Mouse (Mus musculus) forebrain, embryonic 10.5 days (tissue): ENCODE data around the gene Rbms1. TPM values are rescaled to one million over a fixed set of nuclear protein-coding genes. Genes with fewer than 3 reads are reported as not detected.

Source experiments
- DNase-seq: peaks from one replicate; pipeline ENCODE4 v3.0.0-alpha.2; 2017; ENCODE audit warnings: low spot score; ENCODE audit errors: extremely low spot score
- H3K27ac ChIP-seq: fragments of 300-500 bp; sonication (generic); 2 replicates; pipeline ENCODE4 v1.5.1; 2016; ENCODE audit warnings: mild to moderate bottlenecking
- H3K27me3 ChIP-seq: fragments of 300-500 bp; sonication (generic); 2 replicates; pipeline ENCODE4 v1.6.1; 2016; ENCODE audit warnings: mild to moderate bottlenecking; ENCODE audit not compliant: poor library complexity, severe bottlenecking
- H3K36me3 ChIP-seq: fragments of 300-500 bp; sonication (generic); replicated peaks from 2 replicates; pipeline ENCODE4 v1.6.1; 2016; ENCODE audit warnings: mild to moderate bottlenecking, moderate library complexity
- H3K4me1 ChIP-seq: fragments of 300-500 bp; sonication (generic); 2 replicates; pipeline ENCODE4 v1.6.1; 2016
- H3K4me3 ChIP-seq: fragments of 300-500 bp; sonication (generic); 2 replicates; pipeline ENCODE4 v1.5.1; 2016; ENCODE audit warnings: mild to moderate bottlenecking, moderate library complexity
- H3K9me3 ChIP-seq: fragments of 300-500 bp; sonication (generic); 2 replicates; pipeline ENCODE4 v1.6.1; 2016; ENCODE audit warnings: mild to moderate bottlenecking, moderate library complexity
- WGBS: fragments of 180-500 bp; shearing (Covaris S2); methylation state at CpG from one replicate; pipeline ENCODE4 v1.1.7; 2016; 5-methylcytosine and 5-hydroxymethylcytosine counted together
- polyA plus RNA-seq: library from polyadenylated mRNA; unstranded; fragments of >200 nt; fragmentation: Nextera tagmentation; extraction: Ambion mirVana; gene quantifications from 2 replicates; pipeline ENCODE4 v1.2.1, GENCODE M21; 2016

Rbms1 gene
- polyA plus RNA-seq, 1 experiment from 2014 or later = 44.4 TPM

DNA sequence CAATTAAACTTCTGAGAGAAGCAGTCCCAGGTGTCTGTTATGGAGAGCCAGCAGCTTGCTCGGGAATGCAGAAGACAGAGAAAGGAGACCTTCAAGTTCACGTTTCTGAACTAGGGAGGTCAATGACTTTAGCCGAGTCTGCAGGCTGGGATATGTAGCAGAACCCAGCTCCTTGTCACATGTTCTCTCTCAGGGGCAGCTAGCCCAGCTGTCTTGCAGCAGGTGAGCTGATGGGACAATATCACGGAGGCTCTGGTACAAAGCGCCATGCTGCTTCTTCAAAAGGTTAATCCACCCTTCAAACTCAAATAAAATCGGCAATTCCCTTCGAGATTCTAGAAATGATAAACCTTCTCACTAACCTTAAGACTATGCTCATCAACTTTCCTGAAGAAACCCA is 158.2 kb downstream of the Rbms1 start:
- DNase-seq = no peak
- Histone ChIP-seq H3K27me3 (peaks cover 100% of the 10 kb centered on the region), H3K27ac (no peak overlapping the region), H3K36me3 (no peaks in the 10 kb centered on the region), H3K9me3 (no peaks in the 10 kb centered on the region), H3K4me1 (peaks cover 46% of the 10 kb centered on the region), H3K4me3 (no peak overlapping the region)
- 76% methylated on average over 7 of the region's 7 CpGs for WGBS

DNA sequence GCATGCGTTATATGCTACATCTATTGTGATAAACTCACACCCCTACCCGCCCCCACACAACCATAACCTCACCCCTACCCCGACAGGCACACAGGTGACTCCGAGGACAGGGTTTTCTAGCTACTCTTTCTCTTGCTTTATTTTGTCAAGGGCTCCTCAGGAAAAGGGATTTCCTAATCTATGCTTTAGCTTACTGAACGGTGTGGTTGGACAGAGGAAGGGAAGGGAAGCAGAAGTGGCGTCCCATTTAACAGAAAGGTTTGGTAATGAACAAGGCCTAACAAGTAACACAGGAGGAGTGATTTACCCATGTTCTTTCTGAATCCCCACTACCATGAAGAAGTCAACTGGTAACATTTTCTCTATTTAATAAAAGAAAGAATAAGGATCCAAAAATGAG is 159.6 kb downstream of the Rbms1 start:
- WGBS = 92% methylated on average over 6 of the region's 6 CpGs
- H3K27ac ChIP-seq = no peak overlapping the region
- DNase-seq = no peak
- no peaks in the 10 kb centered on the region for H3K9me3 ChIP-seq
- no peaks in the 10 kb centered on the region for H3K36me3 ChIP-seq
- H3K27me3 ChIP-seq = peaks cover 100% of the 10 kb centered on the region
- H3K4me3 ChIP-seq = no peak overlapping the region
- peaks cover 46% of the 10 kb centered on the region for H3K4me1 ChIP-seq

DNA sequence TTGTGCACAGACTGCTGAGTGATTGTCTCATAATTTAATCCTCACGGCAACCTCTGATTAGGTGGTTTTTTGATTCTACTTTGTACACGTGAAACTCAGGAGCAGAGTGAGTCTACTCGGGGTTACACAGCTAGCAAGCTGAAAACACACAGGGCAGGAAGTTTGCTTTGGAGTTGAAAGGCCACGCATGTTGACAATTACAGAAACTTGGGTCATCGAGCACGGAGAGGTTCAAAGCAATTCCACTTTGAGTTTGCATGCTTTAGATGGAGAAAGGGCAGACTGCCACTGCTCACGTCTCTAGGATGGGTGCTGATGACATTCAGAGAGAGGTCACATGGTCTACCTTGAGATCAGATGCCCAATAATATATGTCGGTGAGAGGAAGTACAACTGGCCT is 160.2 kb downstream of the Rbms1 start:
- Histone ChIP-seq H3K9me3 (no peaks in the 10 kb centered on the region), H3K36me3 (no peaks in the 10 kb centered on the region), H3K4me1 (peaks cover 46% of the 10 kb centered on the region), H3K27ac (no peak overlapping the region), H3K4me3 (no peak overlapping the region), H3K27me3 (peaks cover 100% of the 10 kb centered on the region)
- WGBS = 65% methylated on average over 8 of the region's 8 CpGs
- DNase-seq = no peak

DNA sequence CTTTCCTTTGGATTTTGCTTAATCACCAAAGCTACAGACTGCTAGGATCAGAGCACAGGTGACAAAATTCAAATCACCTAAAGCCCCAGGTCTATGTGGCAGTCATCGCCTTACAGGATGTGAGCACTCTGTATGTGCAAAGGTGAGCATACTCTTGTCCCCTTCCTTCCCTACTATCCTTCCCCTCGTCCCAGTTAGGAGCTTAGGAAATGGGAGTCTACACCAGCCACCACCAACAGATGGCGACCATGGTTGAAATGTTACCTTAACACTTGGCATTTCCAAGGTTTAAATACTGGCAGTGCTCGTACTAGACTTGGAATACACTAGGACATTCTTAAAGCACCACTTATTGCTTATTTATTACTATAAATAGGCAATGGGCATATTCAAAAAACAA is 160.8 kb downstream of the Rbms1 start:
- Histone ChIP-seq H3K27ac (no peak overlapping the region), H3K4me1 (peaks cover 48% of the 10 kb centered on the region), H3K9me3 (no peaks in the 10 kb centered on the region), H3K27me3 (peaks cover 100% of the 10 kb centered on the region), H3K4me3 (no peak overlapping the region), H3K36me3 (no peaks in the 10 kb centered on the region)
- no peak for DNase-seq
- 21% methylated on average over 4 of the region's 4 CpGs for WGBS

DNA sequence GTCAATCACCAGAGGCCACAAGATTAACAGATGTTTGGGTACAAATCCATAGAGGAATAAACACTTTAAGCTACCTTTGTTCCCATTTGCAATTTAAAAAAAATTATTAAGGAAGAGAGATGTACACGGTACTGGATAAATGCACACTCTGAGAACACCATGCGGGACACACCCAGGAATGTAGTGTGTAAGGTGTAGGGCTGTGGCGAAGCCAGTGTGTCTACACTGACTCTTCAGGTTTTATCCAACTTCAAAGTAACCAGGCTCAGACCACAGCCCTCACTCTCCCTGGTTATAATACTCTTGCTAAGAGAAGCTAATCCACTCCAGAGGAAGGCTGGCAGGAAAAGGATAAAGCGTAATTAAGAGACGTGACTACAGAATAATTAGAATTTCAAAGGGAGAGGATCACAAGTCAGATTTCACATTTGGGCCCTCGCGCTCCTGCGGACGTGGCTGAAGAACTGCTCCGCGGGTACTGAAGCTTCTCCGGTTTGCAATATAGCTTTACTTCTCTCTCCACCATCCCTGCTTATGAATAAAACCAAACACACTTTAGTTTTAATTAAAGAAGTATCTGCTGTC is 161.3 kb downstream of the Rbms1 start:
- no peaks in the 10 kb centered on the region for H3K9me3 ChIP-seq
- H3K4me1 ChIP-seq = peaks cover 51% of the 10 kb centered on the region
- no peaks in the 10 kb centered on the region for H3K36me3 ChIP-seq
- H3K27ac ChIP-seq = no peak overlapping the region
- peaks cover 94% of the 10 kb centered on the region for H3K27me3 ChIP-seq
- H3K4me3 ChIP-seq = peak overlapping the region; percentile 33; the same call in 1 of the 2 replicates
- WGBS = 20% methylated on average over 12 of the region's 12 CpGs
- no peak for DNase-seq

DNA sequence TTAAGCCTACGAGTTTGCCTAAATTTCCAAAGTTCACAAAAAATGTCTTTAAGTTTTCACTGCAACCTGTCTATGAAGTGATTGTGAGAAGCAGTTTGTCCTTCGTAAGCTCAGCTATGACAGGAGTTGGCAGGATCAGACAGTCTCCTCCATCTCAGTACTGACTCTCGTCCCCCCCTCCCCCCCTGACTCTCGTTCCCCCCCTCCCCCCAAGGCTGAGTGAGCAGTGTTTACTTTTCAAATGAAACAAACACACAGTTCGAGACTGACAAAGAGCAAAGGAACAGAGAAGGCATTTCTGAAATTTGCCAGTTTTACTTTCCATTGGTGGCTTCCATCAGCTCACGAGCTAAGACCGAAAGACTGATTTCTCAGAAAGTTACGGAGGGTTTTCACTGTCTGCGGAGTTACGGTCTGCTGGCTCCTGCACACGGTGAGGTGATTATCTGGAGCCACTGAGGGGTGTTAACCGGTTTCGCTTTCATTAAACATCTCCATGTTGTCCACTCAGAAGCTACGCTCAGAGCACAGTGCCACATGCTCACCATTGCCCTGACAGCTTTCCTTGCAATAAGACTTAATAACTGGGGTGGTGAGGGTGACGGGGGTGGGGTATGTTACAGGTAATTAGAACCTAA is 162.0 kb downstream of the Rbms1 start:
- 14% methylated on average over 15 of the region's 15 CpGs for WGBS
- H3K27ac ChIP-seq = no peak overlapping the region
- peaks cover 58% of the 10 kb centered on the region for H3K4me1 ChIP-seq
- H3K27me3 ChIP-seq = peaks cover 92% of the 10 kb centered on the region
- DNase-seq = no peak
- H3K36me3 ChIP-seq = no peaks in the 10 kb centered on the region
- no peaks in the 10 kb centered on the region for H3K9me3 ChIP-seq
- peak overlapping the region; percentile 33 for H3K4me3 ChIP-seq

DNA sequence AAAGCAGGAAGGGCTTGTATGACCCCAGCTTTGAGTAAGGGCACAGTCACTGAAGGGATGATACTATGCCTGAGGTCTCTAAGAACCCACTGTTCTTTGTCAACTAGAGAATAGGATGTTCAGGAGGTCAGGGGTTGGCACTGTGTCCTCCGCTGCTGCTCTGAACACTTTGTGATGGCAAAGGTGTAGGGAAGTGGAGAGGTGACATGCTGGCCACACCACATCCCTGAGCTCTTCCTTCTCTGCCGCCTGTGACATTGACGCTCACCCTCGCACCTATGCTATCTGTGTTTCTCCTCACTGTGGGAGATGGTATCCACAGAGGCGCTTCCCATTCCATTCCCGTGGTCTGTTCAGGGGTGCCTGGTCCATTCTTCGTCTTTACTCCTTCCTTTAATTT is 163.2 kb downstream of the Rbms1 start:
- Histone ChIP-seq H3K9me3 (no peaks in the 10 kb centered on the region), H3K27me3 (peaks cover 92% of the 10 kb centered on the region), H3K27ac (no peak overlapping the region), H3K4me3 (no peak overlapping the region), H3K4me1 (peaks cover 64% of the 10 kb centered on the region), H3K36me3 (0 out of 2 replicates have a peak, but pooled peaks cover 2% of the 10 kb centered on the region)
- 76% methylated on average over 7 of the region's 7 CpGs for WGBS
- DNase-seq = no peak

DNA sequence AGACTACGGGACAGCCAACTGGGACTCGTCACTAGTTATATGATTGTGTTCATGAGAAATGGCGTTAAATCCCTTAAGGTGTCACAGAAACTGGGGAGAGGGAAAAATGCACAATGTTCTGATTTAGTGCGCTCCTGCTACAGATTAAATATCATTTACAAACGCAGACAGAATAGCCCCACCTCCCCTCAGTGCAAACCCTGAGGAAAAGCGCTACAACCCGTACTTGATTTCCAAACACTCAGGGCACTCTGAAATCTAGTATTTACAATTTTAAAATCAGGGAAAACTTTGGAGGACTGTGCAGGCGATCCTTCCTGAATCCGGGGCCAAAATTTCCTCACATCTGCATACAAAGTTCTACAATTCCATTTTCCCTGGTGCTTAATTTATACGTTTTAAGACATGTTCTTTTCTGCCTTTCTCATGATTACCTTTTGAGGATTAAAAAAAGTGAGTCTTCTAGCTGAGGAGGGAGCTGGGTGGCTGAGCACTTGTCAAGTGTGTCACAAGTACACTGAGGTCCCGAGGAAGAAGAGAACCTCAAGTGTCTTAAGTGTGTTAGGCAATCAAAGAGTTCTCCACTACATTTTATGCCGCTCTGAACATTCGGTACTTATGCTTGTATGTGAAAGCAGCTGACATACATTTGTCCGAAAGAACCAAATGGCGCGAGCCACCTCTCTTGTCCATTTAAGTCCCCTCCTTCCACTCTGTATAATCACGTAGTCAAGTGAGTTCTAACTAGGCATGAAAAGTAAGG is 164.0 kb downstream of the Rbms1 start:
- Histone ChIP-seq H3K36me3 (0 out of 2 replicates have a peak, but pooled peaks cover 2% of the 10 kb centered on the region), H3K9me3 (no peaks in the 10 kb centered on the region), H3K4me3 (no peak overlapping the region), H3K4me1 (peaks cover 64% of the 10 kb centered on the region), H3K27me3 (peaks cover 92% of the 10 kb centered on the region), H3K27ac (no peak overlapping the region)
- no peak for DNase-seq
- WGBS = 81% methylated on average over 17 of the region's 17 CpGs

DNA sequence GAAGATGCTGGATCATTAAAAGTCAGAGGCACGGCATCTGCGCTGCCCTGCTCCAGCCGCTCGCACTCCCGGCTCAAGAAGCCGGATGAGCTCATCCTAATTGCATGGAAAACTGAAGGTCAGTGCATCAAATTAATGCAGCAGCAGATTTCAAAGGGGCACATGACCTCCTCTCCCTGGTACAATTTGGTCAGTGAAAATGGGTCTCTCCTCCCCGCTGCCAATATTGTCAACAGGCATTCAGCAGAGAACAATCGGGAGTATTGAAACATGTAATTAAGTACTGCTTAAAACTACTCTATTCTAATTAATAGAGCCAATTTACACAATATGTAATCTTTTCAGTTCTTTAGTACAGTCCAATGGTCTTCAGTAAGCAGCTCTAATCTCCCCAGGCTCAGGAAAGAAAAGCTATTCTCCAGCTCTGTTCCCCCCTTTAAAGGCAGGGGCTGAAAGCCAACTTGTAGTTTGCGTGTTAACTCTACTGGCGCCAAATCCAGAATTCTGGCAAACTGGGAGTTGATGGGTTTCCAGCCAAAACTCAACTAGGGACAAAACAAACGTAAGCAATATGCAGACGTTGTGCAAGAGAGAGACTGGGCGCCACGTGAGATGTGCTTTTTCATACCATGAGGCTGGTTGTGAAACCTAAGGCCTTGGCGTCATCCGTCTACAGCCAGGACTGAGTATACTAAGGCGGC is 165.9 kb downstream of the Rbms1 start:
- H3K27ac ChIP-seq = no peak overlapping the region
- H3K9me3 ChIP-seq = no peaks in the 10 kb centered on the region
- H3K27me3 ChIP-seq = peaks cover 92% of the 10 kb centered on the region
- no peak overlapping the region for H3K4me3 ChIP-seq
- DNase-seq = peak; percentile 65
- H3K36me3 ChIP-seq = 0 out of 2 replicates have a peak, but pooled peaks cover 2% of the 10 kb centered on the region
- peaks cover 56% of the 10 kb centered on the region for H3K4me1 ChIP-seq
- 34% methylated on average over 17 of the region's 17 CpGs for WGBS

DNA sequence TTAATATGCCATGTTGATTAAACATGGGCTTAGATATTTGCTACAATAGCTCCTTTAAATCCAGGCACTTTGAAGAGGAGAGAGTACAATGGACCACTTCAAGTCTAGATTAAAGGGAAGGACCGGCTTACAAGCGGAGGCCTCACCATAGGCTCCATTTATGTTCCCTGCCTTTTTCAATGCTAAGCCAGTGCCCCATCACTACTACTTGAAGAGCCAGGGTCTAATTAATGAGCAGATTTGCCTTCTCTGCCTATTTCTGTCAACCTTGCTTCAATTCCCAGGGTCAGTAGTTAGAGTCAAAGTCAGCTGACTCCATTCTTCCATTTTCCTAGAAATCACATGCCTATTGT is 166.4 kb downstream of the Rbms1 start:
- peaks cover 51% of the 10 kb centered on the region for H3K4me1 ChIP-seq

DNA sequence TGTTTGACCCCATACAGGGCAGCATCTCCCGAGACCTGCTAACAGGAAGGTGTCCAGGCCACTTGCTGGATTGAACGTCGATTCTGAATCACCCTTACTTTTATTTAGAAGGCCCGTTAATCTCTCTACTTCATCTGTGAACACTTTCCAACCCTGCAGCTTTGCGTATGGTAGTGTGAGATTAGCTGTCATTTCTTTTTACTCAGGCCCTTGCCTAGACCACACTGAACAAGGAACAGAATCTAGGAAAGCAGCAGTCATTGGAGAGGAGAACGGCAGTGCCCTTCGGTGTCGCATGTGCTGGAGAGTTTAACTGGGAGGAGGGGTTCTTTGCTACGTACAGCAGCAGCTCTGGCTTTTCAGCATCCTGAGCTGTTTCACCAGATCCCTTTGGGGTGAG is 167.1 kb downstream of the Rbms1 start:
- H3K27me3 ChIP-seq = peaks cover 92% of the 10 kb centered on the region
- H3K27ac ChIP-seq = no peak overlapping the region
- 0 out of 2 replicates have a peak, but pooled peaks cover 5% of the 10 kb centered on the region for H3K36me3 ChIP-seq
- 65% methylated on average over 9 of the region's 9 CpGs for WGBS
- no peak for DNase-seq
- no peak overlapping the region for H3K4me3 ChIP-seq
- no peaks in the 10 kb centered on the region for H3K9me3 ChIP-seq
- H3K4me1 ChIP-seq = peaks cover 43% of the 10 kb centered on the region

More for the DNA sequence above, 166.4 kb downstream of the Rbms1 start:
- H3K9me3 ChIP-seq = no peaks in the 10 kb centered on the region
- no peak overlapping the region for H3K27ac ChIP-seq
- H3K4me3 ChIP-seq = no peak overlapping the region
- 20% methylated on average over 2 of the region's 2 CpGs for WGBS
- H3K27me3 ChIP-seq = peaks cover 92% of the 10 kb centered on the region
- H3K36me3 ChIP-seq = 0 out of 2 replicates have a peak, but pooled peaks cover 2% of the 10 kb centered on the region
- DNase-seq = no peak

DNA sequence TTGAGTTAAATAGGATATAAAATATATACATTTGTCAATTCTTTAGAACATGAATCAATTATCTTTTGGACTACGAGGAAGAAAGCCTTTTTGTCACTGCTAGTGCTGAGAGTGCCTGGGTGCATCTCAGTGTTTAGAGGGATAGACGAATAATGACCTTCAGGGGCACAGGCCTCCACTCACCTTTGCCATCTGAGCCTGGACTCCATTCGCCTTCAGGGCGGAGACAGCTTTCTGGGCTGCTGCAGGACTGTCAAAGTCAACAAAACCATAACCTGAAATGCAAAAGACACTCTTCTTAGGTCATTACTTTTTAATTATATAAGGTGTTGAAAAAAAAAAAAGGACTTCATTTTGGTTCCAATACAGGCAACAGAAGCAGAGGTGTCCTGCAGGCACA is 170.5 kb downstream of the Rbms1 start:
- Histone ChIP-seq H3K36me3 (0 out of 2 replicates have a peak, but pooled peaks cover 5% of the 10 kb centered on the region), H3K9me3 (no peaks in the 10 kb centered on the region), H3K27ac (no peak overlapping the region), H3K4me1 (peaks cover 43% of the 10 kb centered on the region), H3K27me3 (peaks cover 92% of the 10 kb centered on the region), H3K4me3 (no peak overlapping the region)
- WGBS = 77% methylated on average over 4 of the region's 4 CpGs
- no peak for DNase-seq
